Mouse (Mus musculus): ENCODE measurements around the gene Abcc9. TPM values are rescaled to one million over a fixed set of nuclear protein-coding genes. Genes with fewer than 3 reads are reported as not detected.
A peak's percentile ranks its signal among the peaks of the same experiment; 100 is the strongest.

Gene Abcc9
- polyA plus RNA-seq, 1 experiment from 2014 or later = 22.7 TPM

- Histone ChIP-seq H3K27me3 (replicated peaks) (peaks cover 32% of the 10 kb centered on the region), H3K9me3 (replicated peaks) (no peaks in the 10 kb centered on the region), H3K4me3 (peak within 1 kb of the TSS; percentile 54), H3K4me2 (peak within 1 kb of the TSS; percentile 94), H3K4me1 (replicated peaks) (peaks cover 26% of the 10 kb centered on the region), H3K27ac (ENCODE audit: poor library complexity, severe bottlenecking) (no peak within 1 kb of the TSS), H3K9ac (peak within 1 kb of the TSS; percentile 68), H3K36me3 (no peaks in the 10 kb centered on the region)
- under 1% methylated on average over 34 of the region's 34 CpGs for WGBS
- peak; percentile 78; the same call in 1 of the 2 replicates for ATAC-seq (ENCODE audit: insufficient number of reproducible peaks, low FRiP score)
Observed at GRCm38 (mm10) chr6:142571055-142571618, 131.0 kb downstream of the Abcc9 start, which contains the start of gene Kcnj8. Kcnj8 (minus strand) TSS chr6:142571614.

DNA sequence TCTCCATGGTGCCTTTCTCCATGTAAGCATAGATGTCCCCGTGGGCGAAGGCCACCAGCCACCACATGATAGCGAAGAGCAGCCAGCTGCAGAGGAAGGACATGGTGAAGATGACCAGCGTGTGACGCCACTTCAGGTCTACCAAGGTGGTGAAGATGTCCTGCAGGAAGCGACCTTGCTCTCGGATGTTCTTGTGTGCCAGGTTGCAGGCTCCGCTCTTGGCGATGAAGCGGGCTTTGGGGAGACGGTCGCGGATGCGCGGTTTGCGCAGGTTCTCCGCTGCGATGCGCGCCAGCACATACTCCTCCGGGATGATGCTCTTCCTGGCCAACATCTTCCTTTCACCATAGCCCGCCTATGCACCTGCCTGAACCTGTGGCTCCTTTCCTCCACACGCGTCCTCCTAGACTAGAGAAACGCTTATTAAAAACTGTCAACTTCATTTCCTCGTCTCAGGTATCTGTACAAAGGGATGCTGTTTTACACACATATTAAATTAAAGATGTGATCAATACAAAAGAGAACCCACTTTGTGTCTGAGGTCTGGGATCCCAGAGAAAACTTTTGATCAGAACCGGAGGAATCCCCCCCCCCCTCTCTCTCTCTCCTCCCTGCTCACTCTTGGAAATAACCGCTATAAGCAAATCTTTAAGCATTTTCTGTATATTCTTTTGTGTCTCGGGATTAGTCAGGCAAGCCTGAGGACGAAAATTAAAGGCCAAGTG, 131.9 kb downstream of the Abcc9 start:
- WGBS = 10% methylated on average over 30 of the region's 30 CpGs
- no peak for ATAC-seq (ENCODE audit: insufficient number of reproducible peaks, low FRiP score)
- peaks cover 32% of the 10 kb centered on the region for H3K27me3 ChIP-seq (replicated peaks)

DNA sequence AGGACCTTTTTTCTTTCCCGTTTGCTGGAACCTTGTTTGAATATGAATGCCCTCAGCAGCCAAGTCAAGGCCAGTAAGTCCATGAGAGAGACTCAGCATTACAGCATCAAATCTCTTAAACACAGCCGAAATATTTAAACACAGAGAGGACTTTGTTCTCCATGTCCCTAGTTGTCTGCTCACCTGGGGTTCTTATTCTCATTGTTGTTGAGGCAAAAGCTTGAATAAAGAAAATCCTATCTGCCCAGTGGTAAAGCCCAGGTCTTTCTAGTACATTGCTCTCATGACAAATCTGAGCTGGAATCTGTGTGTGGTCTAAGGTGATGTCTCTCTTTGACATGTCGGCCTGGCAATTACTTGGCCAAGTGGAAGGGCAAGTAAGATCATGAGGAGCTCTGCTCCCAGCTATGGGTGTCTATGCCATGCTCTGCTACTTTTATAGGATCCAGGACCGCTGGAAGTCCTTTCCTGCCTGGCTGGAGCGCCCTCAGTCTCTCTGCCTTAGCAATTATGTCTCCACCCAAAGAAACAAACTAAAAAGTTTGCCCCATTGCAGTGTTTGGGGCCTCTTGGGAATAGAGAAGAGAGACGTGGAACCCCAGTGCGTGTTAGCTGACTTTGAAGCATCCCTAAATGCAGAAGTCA, 133.3 kb downstream of the Abcc9 start:
- Histone ChIP-seq H3K9me3 (replicated peaks) (no peaks in the 10 kb centered on the region), H3K9ac (no peak overlapping the region), H3K27me3 (replicated peaks) (peaks cover 38% of the 10 kb centered on the region), H3K27ac (ENCODE audit: poor library complexity, severe bottlenecking) (no peak overlapping the region), H3K4me2 (no peak overlapping the region), H3K4me1 (replicated peaks) (peaks cover 26% of the 10 kb centered on the region), H3K4me3 (no peak overlapping the region), H3K36me3 (no peaks in the 10 kb centered on the region)
- no peak for ATAC-seq (ENCODE audit: insufficient number of reproducible peaks, low FRiP score)
- 56% methylated on average over 7 of the region's 7 CpGs for WGBS

More for the DNA sequence above, 131.9 kb downstream of the Abcc9 start:
- Histone ChIP-seq H3K36me3 (no peaks in the 10 kb centered on the region), H3K9me3 (replicated peaks) (no peaks in the 10 kb centered on the region), H3K27ac (ENCODE audit: poor library complexity, severe bottlenecking) (no peak overlapping the region), H3K4me1 (replicated peaks) (peaks cover 26% of the 10 kb centered on the region), H3K4me3 (peak overlapping the region; percentile 27), H3K9ac (no peak overlapping the region), H3K4me2 (peak overlapping the region; percentile 54)

DNA sequence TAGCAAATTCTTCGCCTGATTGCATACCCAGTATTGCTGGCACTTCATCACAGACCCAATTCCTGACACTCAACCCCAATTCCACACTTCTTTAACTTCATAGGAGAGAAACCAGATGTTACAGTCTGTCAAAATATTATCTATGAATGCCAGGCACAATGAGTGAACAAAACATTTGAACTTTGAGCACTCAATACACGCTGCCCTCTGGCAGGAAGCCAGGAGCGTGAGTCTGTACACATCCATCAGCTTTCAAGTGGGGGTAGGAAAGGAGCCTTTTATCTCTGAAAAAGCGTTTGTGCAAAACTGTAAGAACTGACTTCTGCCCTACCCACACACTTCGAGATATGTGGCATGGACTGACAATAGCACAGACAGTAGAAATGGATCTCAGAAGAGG, 134.7 kb downstream of the Abcc9 start:
- Histone ChIP-seq H3K9me3 (replicated peaks) (no peaks in the 10 kb centered on the region), H3K27ac (ENCODE audit: poor library complexity, severe bottlenecking) (peak overlapping the region; percentile 38; the same call in 1 of the 2 replicates), H3K4me2 (peak overlapping the region; percentile 31; the same call in 1 of the 2 replicates), H3K9ac (no peak overlapping the region), H3K4me3 (no peak overlapping the region), H3K27me3 (replicated peaks) (peaks cover 31% of the 10 kb centered on the region), H3K36me3 (no peaks in the 10 kb centered on the region), H3K4me1 (replicated peaks) (peaks cover 26% of the 10 kb centered on the region)
- peak; percentile 66 for ATAC-seq (ENCODE audit: insufficient number of reproducible peaks, low FRiP score)
- WGBS = 10% methylated on average over 5 of the region's 5 CpGs

DNA sequence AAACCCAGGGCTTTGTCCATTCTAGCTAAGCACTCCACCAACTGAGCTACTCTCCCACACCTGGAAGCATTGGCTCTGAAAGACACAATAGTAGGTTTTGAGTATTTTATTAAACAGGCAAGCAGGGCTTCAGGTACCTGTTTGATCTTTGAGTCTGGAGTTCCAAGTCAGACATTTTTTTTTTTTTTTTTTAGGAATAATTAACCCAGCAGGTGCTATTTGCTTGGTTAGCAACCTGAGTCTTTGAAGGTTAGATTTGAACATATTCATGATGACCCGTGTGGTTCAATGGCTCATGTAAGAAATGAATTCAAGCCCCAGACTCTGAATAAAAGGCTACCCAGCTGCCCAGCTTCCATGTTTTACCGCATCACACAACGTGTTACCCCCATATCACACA, 137.4 kb downstream of the Abcc9 start:
- no peak overlapping the region for H3K27ac ChIP-seq (ENCODE audit: poor library complexity, severe bottlenecking)
- no peak overlapping the region for H3K4me3 ChIP-seq
- peaks cover 15% of the 10 kb centered on the region for H3K27me3 ChIP-seq (replicated peaks)
- no peak overlapping the region for H3K4me2 ChIP-seq
- no peak overlapping the region for H3K9ac ChIP-seq
- peaks cover 16% of the 10 kb centered on the region for H3K4me1 ChIP-seq (replicated peaks)
- H3K36me3 ChIP-seq = no peaks in the 10 kb centered on the region
- ATAC-seq (ENCODE audit: insufficient number of reproducible peaks, low FRiP score) = no peak
- 89% methylated on average over 3 of the region's 3 CpGs for WGBS
- no peaks in the 10 kb centered on the region for H3K9me3 ChIP-seq (replicated peaks)

DNA sequence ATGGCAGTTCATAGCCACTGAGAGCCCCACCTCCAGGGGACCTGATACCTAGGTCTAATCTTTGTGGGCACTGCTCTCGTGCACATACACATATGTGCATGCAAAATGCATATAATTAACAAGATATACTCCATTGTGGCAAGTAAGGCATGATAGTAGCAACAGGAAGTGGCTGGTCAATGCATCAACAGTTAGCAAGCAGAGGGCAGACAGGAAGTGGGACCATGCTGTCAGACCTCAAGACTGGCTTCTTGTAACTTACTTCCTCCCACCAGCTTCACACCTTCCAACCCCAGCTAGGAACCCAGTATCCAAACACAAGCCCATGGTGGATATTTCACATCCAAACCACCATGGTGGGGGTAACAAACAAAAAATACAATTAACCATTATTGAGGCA, 141.0 kb downstream of the Abcc9 start:
- Histone ChIP-seq H3K36me3 (no peaks in the 10 kb centered on the region), H3K9ac (no peak overlapping the region), H3K4me3 (no peak overlapping the region), H3K4me1 (replicated peaks) (no peaks in the 10 kb centered on the region), H3K27me3 (replicated peaks) (peaks cover 6% of the 10 kb centered on the region; the same call in 1 of the 2 replicates), H3K27ac (ENCODE audit: poor library complexity, severe bottlenecking) (no peak overlapping the region), H3K4me2 (no peak overlapping the region), H3K9me3 (replicated peaks) (no peaks in the 10 kb centered on the region)
- ATAC-seq (ENCODE audit: insufficient number of reproducible peaks, low FRiP score) = no peak
- WGBS = 55% methylated on average over 1 of the region's 1 CpGs

- H3K4me2 ChIP-seq = no peak overlapping the region
- H3K27me3 ChIP-seq (replicated peaks) = no peaks in the 10 kb centered on the region
- H3K4me1 ChIP-seq (replicated peaks) = no peaks in the 10 kb centered on the region
- H3K9ac ChIP-seq = no peak overlapping the region
- H3K9me3 ChIP-seq (replicated peaks) = no peaks in the 10 kb centered on the region
- no peaks in the 10 kb centered on the region for H3K36me3 ChIP-seq
- ATAC-seq (ENCODE audit: insufficient number of reproducible peaks, low FRiP score) = no peak
- H3K4me3 ChIP-seq = no peak overlapping the region
- WGBS = 74% methylated on average over 10 of the region's 10 CpGs
- H3K27ac ChIP-seq (ENCODE audit: poor library complexity, severe bottlenecking) = no peak overlapping the region
Observed at GRCm38 (mm10) chr6:142558772-142559679, 143.1 kb downstream of the Abcc9 start.

- Histone ChIP-seq H3K9me3 (replicated peaks) (no peaks in the 10 kb centered on the region), H3K4me3 (no peak overlapping the region), H3K36me3 (no peaks in the 10 kb centered on the region), H3K4me1 (replicated peaks) (no peaks in the 10 kb centered on the region), H3K9ac (no peak overlapping the region), H3K4me2 (no peak overlapping the region), H3K27ac (ENCODE audit: poor library complexity, severe bottlenecking) (no peak overlapping the region), H3K27me3 (replicated peaks) (no peaks in the 10 kb centered on the region)
- ATAC-seq (ENCODE audit: insufficient number of reproducible peaks, low FRiP score) = no peak
- 77% methylated on average over 10 of the region's 10 CpGs for WGBS
Observed at GRCm38 (mm10) chr6:142558076-142558475, 144.0 kb downstream of the Abcc9 start.

DNA sequence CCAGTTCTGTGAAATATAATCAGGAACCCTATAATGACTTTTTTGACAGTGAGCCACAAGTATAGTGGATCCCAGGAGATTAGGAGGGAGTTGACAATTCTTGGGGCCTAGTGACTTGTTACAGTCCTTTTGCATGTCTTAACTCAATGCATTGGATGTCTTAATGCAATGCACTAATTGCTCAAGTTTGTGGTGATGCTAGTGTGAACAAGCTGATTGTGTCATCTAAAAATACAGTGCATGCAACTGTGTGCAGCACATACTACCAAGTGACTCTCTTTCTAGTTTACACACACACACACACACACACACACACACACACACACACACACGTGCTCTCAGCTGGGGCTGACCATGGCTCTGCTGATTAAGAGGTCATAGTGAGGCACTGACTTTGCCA, 146.1 kb downstream of the Abcc9 start:
- Histone ChIP-seq H3K36me3 (no peaks in the 10 kb centered on the region), H3K9me3 (replicated peaks) (no peaks in the 10 kb centered on the region), H3K27ac (ENCODE audit: poor library complexity, severe bottlenecking) (no peak overlapping the region), H3K4me3 (no peak overlapping the region), H3K9ac (no peak overlapping the region), H3K27me3 (replicated peaks) (no peaks in the 10 kb centered on the region), H3K4me1 (replicated peaks) (no peaks in the 10 kb centered on the region), H3K4me2 (no peak overlapping the region)
- 62% methylated on average over 1 of the region's 1 CpGs for WGBS
- ATAC-seq (ENCODE audit: insufficient number of reproducible peaks, low FRiP score) = no peak

GRCm38 (mm10) chr6:142551482-142551881, 150.6 kb downstream of the Abcc9 start:
- no peaks in the 10 kb centered on the region for H3K4me1 ChIP-seq (replicated peaks)
- no peak for ATAC-seq (ENCODE audit: insufficient number of reproducible peaks, low FRiP score)
- no peak overlapping the region for H3K9ac ChIP-seq
- H3K27me3 ChIP-seq (replicated peaks) = no peaks in the 10 kb centered on the region
- no peak overlapping the region for H3K4me3 ChIP-seq
- H3K9me3 ChIP-seq (replicated peaks) = no peaks in the 10 kb centered on the region
- no peak overlapping the region for H3K4me2 ChIP-seq
- no peak overlapping the region for H3K27ac ChIP-seq (ENCODE audit: poor library complexity, severe bottlenecking)
- WGBS = 46% methylated on average over 4 of the region's 4 CpGs
- no peaks in the 10 kb centered on the region for H3K36me3 ChIP-seq

Data from heart, embryonic 12.5 days (tissue).